Mouse (Mus musculus) heart, postnatal 25 days (tissue): ENCODE data around the gene Gm12790. TPM values are rescaled to one million over a fixed set of nuclear protein-coding genes. Genes with fewer than 3 reads are reported as not detected.
A peak's percentile ranks its signal among the peaks of the same experiment; 100 is the strongest.
"Not testable (repeated sequence)": the region's sequence is repeated elsewhere in the genome, so short reads cannot be mapped to it uniquely, and the experiment has no call there.

Experiments
- DNase-seq: peaks from one replicate; pipeline ENCODE4 v3.0.0; 2022; ENCODE audit warnings: low spot score
- intact Hi-C: fragments of 180-260 bp; cut with DNase I; formaldehyde crosslinking; loops from one replicate; pipeline ENCODE4 v1.15.1; 2025
- total RNA-seq, 2 experiments: library from RNA; stranded (reverse); gene quantifications; 2 replicates each; pipeline ENCODE4 v1.2.3; 2021

Gene Gm12790
- not detected for total RNA-seq

GRCm38 (mm10) chr4:101980949-101981348, at the start of gene Gm12790:
TSS of gene Gm12790 (minus strand) at chr4:101981049.
- DNase-seq, intact Hi-C loops: not testable (repeated sequence)

- intact Hi-C loops, result no loop called here
- DNase-seq, result no peak
These were observed 45.8 kb upstream of the Gm12790 start for GRCm38 (mm10) chr4:102026619-102027018.

- intact Hi-C loops, result loop anchor here (1.0 to 10.0 kb wide), 4 partner anchors 342 to 1004 kb away; no protein-coding TSS in a partner anchor
- DNase-seq, result peak; percentile 1
These were observed 17.5 kb upstream of the Gm12790 start for GRCm38 (mm10) chr4:101998267-101998922.

GRCm38 (mm10) chr4:101997426-101997825, 16.6 kb upstream of the Gm12790 start:
- intact Hi-C loops, result loop anchor here (10.0 kb wide), 1 partner anchor 1003 kb away; no protein-coding TSS in a partner anchor

GRCm38 (mm10) chr4:101986326-101986725, 5.5 kb upstream of the Gm12790 start, which contains the start of gene Gm12789:
TSS of gene Gm12789 (plus strand) at chr4:101986626.
- intact Hi-C loops, result not testable (repeated sequence)

More at GRCm38 (mm10) chr4:101997426-101997825, 16.6 kb upstream of the Gm12790 start:
- no peak for DNase-seq

GRCm38 (mm10) chr4:101985678-101986077, 4.8 kb upstream of the Gm12790 start:
- intact Hi-C loops, result no loop called here
- no peak for DNase-seq

More at GRCm38 (mm10) chr4:101986326-101986725, 5.5 kb upstream of the Gm12790 start, which contains the start of gene Gm12789:
- DNase-seq, result not testable (repeated sequence)

- intact Hi-C loops, DNase-seq: not testable (repeated sequence)
These were observed 40.7 kb downstream of the Gm12790 start, which contains the start of gene Gm12794 for GRCm38 (mm10) chr4:101940107-101940506. TSS of gene Gm12794 (plus strand) at chr4:101940407.

Other genes starting within 250 kb of the Gm12790 start
- gene B020004J07Rik, start 137.0 kb downstream of the Gm12790 start, total RNA-seq, result not detected
- not detected for gene C130073F10Rik, start 87.3 kb downstream of the Gm12790 start, total RNA-seq
- gene Gm12800, start 71.9 kb downstream of the Gm12790 start, total RNA-seq, result not detected
- not detected for gene Gm12794, start 40.6 kb downstream of the Gm12790 start, total RNA-seq
- not detected for gene Gm12789, start 5.6 kb upstream of the Gm12790 start, total RNA-seq
- gene Pde4b, start 106.5 kb upstream of the Gm12790 start, total RNA-seq, result 10 to 100 TPM; 24.3 to 34.2 TPM